Mouse (Mus musculus): ENCODE measurements at regions not wholly inside any gene's neighbourhood (a gene's known extent, or its start where the extent isn't known, plus 50 kb on each side); places are given as distances from the start of the nearest gene placed in this dataset.
"Not testable (repeated sequence)": the region's sequence is repeated elsewhere in the genome, so short reads cannot be mapped to it uniquely, and the experiment has no call there.

- DNase-seq (ENCODE audit: low spot score), result no peak
- ATAC-seq (ENCODE audit: low FRiP score, low read depth), result no peak
- no peak for TF ChIP-seq POLR2A (IDR thresholded peaks at IDR 0.05; ENCODE audit: borderline replicate concordance, extremely low read depth, insufficient read depth, insufficient read length)
- H3K27ac ChIP-seq (replicated peaks; ENCODE audit: low read depth, low read length), result no peak overlapping the region
- H3K4me1 ChIP-seq (ENCODE audit: control insufficient read depth, insufficient read depth, low read length), result no peaks in the 10 kb centered on the region
- no peak overlapping the region for H3K4me3 ChIP-seq (replicated peaks; ENCODE audit: low read length)
- no peak overlapping the region for H3K4me2 ChIP-seq (replicated peaks; ENCODE audit: low read depth, low read length, severe bottlenecking)
- no peaks in the 10 kb centered on the region for H3K9me3 ChIP-seq (ENCODE audit: control insufficient read depth, low read length)
- H3K27me3 ChIP-seq (ENCODE audit: control insufficient read depth, insufficient read depth, low read length), result no peaks in the 10 kb centered on the region
- no peak overlapping the region for H3K9ac ChIP-seq (ENCODE audit: low read depth, low read length, severe bottlenecking)
- 40% methylated on average over 1 of the region's 1 CpGs for WGBS
- no peaks in the 10 kb centered on the region for H3K36me3 ChIP-seq (ENCODE audit: control insufficient read depth, insufficient read depth, low read length)
These were observed 77.7 kb downstream of the Amer1 start for GRCm38 (mm10) chrX:95366995-95367394.

GRCm38 (mm10) chrX:95365326-95365725 is 79.3 kb downstream of the Amer1 start:
- not testable (repeated sequence) for DNase-seq (ENCODE audit: low spot score); H3K4me3 ChIP-seq (replicated peaks; ENCODE audit: low read length); H3K9me3 ChIP-seq (ENCODE audit: control insufficient read depth, low read length); H3K4me2 ChIP-seq (replicated peaks; ENCODE audit: low read depth, low read length, severe bottlenecking); H3K27ac ChIP-seq (replicated peaks; ENCODE audit: low read depth, low read length); ATAC-seq (ENCODE audit: low FRiP score, low read depth); H3K36me3 ChIP-seq (ENCODE audit: control insufficient read depth, insufficient read depth, low read length); H3K27me3 ChIP-seq (ENCODE audit: control insufficient read depth, insufficient read depth, low read length); H3K4me1 ChIP-seq (ENCODE audit: control insufficient read depth, insufficient read depth, low read length); H3K9ac ChIP-seq (ENCODE audit: low read depth, low read length, severe bottlenecking)
- WGBS, result 59% methylated on average over 4 of the region's 4 CpGs

DNA sequence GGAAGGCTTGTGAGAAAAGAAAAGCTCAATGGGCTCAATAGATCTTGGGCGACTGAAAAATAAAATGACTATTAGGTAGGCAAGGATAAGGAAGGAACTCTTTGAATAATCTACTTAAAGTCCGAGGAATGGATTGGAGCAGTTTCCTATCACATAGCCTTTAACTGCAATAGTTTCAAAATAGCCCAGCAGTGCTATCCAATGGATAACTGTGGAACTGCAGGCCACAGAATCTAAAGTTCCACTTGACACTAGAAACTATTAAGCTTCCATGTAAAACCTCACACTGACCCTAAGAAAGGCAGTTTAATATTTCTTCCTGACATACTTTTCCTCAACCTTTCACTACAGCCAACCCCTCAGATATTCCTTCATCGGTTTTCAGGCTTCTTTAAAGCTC is 85.6 kb downstream of the Amer1 start:
- peak; percentile 34 for DNase-seq (ENCODE audit: low spot score)
- WGBS, result 21% methylated on average over 3 of the region's 3 CpGs

More for the DNA sequence above, 85.6 kb downstream of the Amer1 start:
- no peaks in the 10 kb centered on the region for H3K27me3 ChIP-seq (ENCODE audit: control insufficient read depth, insufficient read depth, low read length)
- no peaks in the 10 kb centered on the region for H3K9me3 ChIP-seq (ENCODE audit: control insufficient read depth, low read length)
- H3K36me3 ChIP-seq (ENCODE audit: control insufficient read depth, insufficient read depth, low read length), result no peaks in the 10 kb centered on the region
- no peak for TF ChIP-seq POLR2A (IDR thresholded peaks at IDR 0.05; ENCODE audit: borderline replicate concordance, extremely low read depth, insufficient read depth, insufficient read length)
- ATAC-seq (ENCODE audit: low FRiP score, low read depth), result no peak
- no peak overlapping the region for H3K4me2 ChIP-seq (replicated peaks; ENCODE audit: low read depth, low read length, severe bottlenecking)
- H3K27ac ChIP-seq (replicated peaks; ENCODE audit: low read depth, low read length), result no peak overlapping the region
- no peak overlapping the region for H3K9ac ChIP-seq (ENCODE audit: low read depth, low read length, severe bottlenecking)
- no peaks in the 10 kb centered on the region for H3K4me1 ChIP-seq (ENCODE audit: control insufficient read depth, insufficient read depth, low read length)
- H3K4me3 ChIP-seq (replicated peaks; ENCODE audit: low read length), result no peak overlapping the region

Data from limb, embryonic 14.5 days (tissue).